Mouse (Mus musculus): ENCODE results near the gene Uhrf1bp1. TPM values are rescaled to one million over a fixed set of nuclear protein-coding genes. Genes with fewer than 3 reads are reported as not detected.

Gene Uhrf1bp1
- total RNA-seq, 2 experiments from 2014 or later, result 19.5 to 22.7 TPM

DNA sequence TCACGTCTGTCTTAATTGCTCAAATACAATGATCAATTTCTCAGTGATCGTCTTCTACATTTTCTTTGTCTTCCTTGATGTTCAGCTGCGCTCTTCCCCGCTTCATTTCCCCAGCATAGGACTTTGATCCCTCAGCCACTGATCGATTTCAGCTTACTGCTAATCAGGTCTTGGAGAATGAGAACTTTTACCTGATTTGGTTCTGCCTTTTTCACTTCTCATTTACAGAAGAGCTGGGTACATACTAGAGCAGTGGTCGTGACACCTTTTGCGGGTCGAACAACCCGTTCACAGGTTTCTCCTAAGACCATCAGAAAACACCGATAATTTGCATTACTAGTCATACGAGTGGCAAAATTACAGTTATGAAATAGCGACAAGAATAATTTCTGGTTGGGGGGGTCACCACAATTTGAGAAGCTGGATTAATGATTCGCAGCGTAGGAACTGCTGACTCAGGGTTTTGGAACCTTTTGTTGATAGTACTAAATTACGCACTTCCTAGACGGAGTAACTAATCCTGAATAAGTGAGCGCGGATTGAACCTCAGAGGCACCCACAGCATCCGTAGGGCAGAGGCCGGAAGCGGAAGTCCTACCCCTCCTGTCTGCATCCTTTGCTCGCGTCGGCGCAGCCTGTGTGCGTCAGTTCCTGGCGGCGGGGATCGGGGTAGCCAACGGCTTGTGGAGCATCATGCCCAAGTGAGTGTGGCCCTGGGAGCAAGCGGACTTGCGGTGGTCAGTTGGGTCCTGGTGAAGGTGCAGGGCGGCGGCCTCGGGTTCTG lies 16.6 kb upstream of the Uhrf1bp1 start:
- peak; percentile 91 to 92 for DNase-seq (ENCODE audit: low spot score in 2 of 2)

DNA sequence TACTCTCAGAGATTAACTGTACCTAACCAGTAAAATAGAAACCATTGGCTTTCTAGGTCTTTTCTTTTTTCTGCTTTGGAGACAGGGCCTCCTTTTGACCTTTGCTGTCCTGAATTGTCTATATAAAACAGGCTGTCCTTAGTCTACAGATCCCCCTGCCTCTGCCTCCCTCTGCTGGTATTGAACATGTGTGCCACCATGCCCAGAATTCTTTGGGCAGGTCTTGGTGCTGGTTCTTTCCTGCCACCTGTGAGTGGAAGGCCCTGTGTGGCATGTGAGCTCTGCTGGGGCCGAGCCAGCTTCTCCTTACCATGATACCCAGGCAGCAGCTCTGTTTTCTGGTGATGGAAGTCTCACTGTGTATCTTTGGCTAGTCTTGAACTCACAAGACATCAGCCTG lies 7.9 kb upstream of the Uhrf1bp1 start:
- no peak for DNase-seq (ENCODE audit: low spot score in 2 of 2)

DNA sequence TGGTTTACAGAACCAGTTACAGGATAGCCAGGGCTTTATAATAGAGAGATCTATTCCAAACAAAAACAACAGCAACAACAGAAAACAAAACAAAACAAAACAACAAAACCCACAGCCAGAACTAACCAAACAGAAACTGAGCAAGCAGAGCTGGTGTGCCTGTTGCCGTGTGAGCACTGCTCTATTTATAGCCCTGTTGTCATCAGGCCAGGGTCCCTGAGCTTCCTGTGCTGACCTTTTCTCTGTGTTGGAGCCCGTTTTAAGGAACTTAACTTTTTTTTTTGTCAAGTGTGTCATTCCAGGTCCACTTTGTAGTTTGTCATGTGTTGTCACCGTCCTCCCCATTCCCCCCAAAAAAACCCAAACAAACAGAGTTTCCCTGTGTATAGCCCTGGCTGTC lies 5.2 kb upstream of the Uhrf1bp1 start:
- no peak for DNase-seq (ENCODE audit: low spot score in 2 of 2)

DNA sequence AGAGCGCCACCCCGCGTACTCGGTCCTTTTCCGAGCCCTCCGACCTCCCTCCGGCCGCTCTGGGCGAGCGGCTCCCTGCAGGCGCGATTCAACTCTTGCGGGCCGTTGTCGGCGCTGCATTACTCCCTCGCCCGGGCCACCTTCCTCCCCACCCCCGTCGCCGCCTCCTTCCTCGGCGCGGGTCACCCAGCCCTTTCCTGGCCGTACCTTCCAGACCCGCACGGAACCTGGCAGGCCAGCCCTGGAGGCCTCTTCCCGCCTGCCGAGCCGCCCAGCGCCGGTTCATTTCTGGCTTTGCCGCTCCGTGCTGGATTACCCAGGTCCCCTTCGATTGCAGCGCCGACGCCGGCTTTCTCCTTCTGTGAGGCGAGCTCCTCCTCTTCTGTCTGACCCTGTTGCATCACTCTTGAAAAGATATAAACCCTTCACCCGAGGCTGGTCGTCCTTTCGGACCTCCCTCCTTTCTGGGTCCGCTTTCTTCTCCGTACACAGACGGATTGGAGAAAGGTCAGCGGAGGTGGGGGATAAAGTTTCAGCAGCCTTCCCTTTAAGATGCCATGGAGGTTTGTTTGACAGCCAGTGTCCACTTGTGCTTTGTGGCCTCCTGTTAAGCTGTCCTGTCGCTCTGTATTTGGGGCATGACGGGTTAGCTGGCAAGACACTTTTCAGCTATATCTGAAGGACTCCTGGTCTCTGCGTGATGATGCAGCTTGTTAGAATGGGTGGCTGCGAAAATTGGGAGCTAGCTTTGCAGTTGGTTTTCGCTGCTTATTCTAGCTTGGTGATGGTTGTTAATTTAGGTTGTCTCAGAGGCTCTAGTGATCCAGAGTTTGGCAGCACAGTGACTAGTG lies 782 bp downstream of the Uhrf1bp1 start:
- peak; percentile 46 to 59 for DNase-seq (ENCODE audit: low spot score in 2 of 2)

DNA sequence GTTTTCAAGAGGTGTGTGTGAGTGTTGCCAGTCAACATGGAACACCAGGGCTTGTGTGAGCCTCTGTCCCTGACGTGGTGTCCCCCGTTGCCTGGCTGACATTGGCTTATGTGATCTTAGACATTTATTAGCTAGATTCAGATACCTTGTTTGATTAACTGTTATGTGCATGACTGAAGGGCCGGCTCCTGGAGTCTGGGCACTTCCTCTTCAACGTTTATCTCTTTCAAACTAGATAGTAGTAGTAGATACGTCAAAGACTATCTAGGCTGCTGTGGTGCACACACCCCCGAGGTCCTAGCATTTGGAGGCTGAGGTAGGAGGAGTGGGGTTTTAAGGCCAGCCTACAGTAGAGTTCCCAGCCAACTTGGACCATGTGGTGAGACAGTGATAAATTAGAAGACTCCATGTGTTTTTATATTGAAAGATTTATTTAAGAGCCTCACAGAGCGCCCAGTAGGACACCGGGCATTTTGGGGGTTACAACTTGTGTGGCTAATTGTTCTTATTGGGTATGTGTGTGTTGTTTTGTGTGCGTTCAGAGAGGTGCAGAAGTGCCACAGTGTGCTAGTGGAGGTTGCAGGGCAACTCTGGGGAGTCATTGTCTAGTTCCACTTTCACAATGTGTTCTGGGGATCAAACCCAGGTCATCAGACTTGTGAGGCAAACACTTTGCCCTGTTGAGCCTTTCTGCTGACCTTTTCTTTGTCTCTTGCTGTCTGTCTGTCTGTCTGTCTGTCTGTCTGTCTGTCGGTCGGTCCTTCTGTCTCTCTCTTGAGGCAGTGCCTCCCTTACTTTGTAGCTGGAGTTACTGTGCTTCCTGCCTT lies 1.6 kb downstream of the Uhrf1bp1 start:
- no peak for DNase-seq (ENCODE audit: low spot score in 2 of 2)

DNA sequence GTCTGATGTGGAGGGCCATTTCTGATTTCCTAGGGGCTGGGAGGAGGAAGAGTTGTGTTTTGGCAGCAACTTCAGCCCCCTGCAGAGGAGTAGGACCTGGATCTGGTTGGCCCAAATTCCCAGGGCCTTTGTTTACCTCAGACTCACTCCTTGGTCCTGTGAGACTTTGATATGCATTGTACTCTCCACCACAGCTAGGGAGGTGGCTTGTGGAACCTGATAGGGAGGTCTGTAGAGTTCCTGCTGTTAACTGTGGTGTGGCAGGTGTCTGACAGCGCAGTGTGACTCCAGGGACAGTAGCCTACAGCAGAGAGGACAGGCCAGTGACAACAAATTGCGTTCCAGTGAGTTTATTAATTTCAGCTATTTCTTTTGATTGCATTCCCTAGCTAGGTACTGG lies 2.9 kb downstream of the Uhrf1bp1 start:
- no peak for DNase-seq (ENCODE audit: low spot score in 2 of 2)

DNA sequence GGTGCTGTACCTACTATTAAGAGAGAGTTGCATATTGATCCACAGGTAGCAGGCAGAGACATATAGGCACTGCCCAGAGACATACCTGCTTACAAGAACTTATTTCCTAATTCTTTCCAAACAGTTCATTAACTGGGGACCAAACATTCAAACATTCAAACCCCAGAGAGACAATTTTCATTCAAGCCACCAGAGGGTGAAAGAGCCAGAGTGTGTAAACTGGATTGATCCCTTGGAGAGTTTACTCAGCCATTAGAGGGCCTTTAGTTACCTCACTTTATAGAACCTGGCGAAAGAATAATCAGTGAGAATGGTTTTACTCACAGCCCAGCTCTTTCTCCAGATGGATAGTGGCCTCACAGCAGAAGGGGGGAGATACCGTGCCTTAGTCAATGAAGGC lies 9.2 kb downstream of the Uhrf1bp1 start:
- no peak for DNase-seq (ENCODE audit: low spot score in 2 of 2)

DNA sequence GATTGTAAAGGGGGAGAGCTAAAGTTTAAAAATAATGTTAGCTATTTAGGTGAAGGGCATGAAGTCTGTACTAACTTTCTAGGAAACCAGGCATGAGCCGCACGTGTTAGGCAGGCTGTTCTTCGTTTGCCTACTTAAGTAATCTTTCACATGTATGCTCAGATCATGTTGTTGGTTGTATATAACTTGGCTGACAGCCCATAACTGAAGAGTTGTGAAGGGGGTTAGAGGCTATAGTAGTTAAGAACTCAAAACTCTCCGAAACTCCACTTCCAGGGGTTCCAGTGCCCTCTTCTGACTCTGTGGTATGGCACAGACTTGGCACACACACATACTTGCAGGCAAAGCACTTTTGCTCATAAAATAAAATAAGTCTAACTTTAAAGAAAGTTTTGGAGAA lies 10.5 kb downstream of the Uhrf1bp1 start:
- no peak for DNase-seq (ENCODE audit: low spot score in 2 of 2)

DNA sequence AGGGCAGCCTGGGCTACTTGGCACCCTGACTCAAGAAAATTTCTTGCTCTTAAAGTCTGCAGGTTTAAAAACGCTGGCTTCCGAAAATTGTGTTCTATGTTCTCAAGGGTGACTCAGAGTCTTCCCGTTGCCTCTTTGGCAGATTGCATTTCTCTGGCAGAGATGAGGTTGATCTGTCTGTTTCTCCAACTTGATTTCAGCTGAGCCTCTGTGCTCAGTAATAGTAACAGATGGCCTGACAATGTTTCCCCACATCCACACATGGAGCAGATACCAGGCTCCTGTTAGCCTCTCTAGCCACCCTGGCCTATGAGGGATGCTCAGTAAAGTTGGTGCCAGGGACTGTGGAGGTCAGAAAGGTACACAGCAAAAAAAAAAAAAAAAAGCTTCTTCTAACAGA lies 15.6 kb downstream of the Uhrf1bp1 start:
- DNase-seq (ENCODE audit: low spot score in 2 of 2), result peak; percentile 18 to 31

GRCm38 (mm10) chr17:27873583-27873982 lies 17.3 kb downstream of the Uhrf1bp1 start:
- DNase-seq (ENCODE audit: low spot score in 2 of 2), result no peak

DNA sequence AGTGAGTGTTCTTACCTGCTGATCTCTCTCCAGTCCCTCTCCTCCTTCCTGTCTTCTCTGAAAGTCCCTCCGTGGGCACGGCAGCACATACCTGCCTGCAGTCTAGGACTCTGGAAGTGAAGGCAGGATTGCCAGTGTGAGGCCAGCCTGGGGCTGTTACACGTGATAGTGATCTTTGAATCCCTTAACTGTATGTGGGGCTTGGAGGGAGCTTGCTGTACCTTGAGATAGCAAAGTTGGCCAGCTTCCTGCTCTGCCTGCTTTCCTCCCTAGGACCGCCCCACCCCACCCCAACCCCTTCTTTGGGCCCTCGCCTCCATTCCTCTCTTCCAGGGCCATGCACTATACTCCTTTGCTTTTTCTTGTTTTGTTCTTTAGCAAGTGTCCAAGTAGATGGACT lies 18.3 kb downstream of the Uhrf1bp1 start:
- DNase-seq (ENCODE audit: low spot score in 2 of 2), result no peak

GRCm38 (mm10) chr17:27881518-27881917 lies 25.3 kb downstream of the Uhrf1bp1 start:
- peak in 1 of 2 experiments; percentile 19 for DNase-seq (ENCODE audit: low spot score in 2 of 2)

DNA sequence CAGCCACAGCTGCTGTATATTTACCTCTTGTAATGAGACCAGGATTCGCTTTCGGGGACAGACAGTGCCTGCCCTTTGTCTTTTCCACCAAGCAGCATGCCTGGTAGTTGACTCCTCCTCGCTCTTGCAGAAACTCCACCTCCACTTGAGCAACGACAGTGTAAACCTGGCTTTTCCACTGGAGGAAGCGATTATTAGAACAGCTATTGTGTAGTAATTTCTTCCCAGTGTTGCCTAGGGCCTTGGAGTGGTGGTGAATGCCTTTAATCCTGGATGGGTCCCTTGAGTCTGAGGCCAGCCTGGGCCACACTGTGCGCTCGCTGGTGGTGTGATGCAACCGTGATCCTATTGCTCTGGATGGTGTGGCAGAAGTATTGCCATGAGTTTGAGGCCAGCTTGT lies 26.9 kb downstream of the Uhrf1bp1 start:
- no peak for DNase-seq (ENCODE audit: low spot score in 2 of 2)

- no peak for DNase-seq (ENCODE audit: low spot score in 2 of 2)
Observed at GRCm38 (mm10) chr17:27883994-27884393, 27.8 kb downstream of the Uhrf1bp1 start.

- DNase-seq (ENCODE audit: low spot score in 2 of 2), result peak; percentile 30 to 42
Observed at GRCm38 (mm10) chr17:27886499-27887210, 30.4 kb downstream of the Uhrf1bp1 start.

DNA sequence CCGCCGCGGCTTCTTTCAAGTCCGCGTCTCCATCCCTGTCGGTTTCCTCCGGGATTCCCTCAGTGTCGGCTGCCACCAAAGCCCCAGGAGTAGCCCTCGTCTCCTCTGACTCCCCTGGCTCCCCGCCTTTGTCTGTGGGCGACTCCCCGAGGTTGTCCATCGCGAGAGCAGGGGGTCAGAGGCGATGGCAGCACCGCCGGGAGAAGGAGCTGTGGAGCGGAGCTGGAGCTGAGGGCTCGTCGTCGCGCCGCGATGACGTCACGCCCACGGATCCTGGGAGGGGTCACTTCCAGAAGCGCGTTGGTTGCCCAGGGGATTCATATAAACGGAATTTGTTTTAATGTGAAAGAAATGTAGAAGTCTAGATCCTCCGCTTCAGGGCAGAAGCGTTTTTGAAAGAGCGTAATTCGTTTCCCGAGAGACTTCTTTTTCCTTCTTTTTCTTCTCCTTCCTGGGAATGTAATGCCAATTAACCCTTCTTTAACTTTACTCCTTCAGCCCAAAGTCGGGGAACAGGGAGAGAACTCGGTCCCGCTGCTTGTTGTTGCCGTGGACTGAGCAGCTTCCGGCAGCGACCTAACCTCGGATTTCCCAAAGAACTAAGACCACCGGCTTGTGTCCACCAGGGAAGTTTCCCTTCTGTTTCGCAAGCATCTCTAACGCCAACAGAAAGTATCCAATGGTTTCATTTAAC lies 51.4 kb downstream of the Uhrf1bp1 start:
- DNase-seq (ENCODE audit: low spot score in 2 of 2), result peak; percentile 96 to 97

GRCm38 (mm10) chr17:27908206-27908887 lies 52.1 kb downstream of the Uhrf1bp1 start:
- DNase-seq (ENCODE audit: low spot score in 2 of 2), result peak in 1 of 2 experiments; percentile 63

DNA sequence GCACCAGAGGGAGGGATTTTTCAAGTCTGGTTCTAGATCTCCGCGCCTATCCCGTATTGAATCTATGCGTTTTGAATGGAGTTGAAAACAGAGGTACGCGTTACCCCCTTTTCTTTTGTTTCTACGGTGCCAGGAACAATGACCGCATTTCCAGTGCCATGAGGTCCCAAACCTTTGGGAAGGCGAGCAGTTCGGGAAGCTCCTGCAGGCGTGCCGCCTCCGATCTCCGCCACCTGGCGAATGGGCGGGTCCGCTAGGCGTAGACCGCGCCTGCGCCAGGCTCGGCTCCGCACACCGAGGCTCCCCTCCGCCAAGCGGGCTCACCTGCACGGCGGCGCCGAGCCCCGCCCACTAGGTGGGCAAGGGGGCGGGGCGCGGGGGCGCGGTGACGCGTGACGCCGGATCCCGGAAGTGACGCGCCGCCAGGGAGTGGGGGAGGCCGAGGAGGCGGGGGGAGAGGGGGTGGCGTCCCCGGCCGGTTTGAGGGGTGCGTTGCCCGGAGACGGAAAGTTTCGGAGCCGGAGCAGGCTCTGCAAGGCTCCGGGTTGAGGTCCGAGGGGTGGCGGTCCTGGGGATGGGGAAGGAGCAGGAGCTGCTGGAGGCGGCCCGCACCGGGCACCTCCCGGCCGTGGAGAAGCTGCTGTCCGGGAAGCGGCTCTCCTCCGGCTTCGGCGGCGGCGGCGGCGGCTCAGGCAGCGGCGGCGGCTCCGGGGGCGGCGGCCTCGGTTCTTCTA lies 52.8 kb downstream of the Uhrf1bp1 start, which contains the start of gene Anks1:
TSS of gene Anks1 (plus strand) at position 419 of the 734 bp plus-strand sequence.
- DNase-seq (ENCODE audit: low spot score in 2 of 2), result peak; percentile 84 to 88

Measured in layer of hippocampus, postnatal 10 days (tissue).